In genomic region chr4:55208386-55209345, GRCm38 (mm10) we compare ENCODE assay signal across 8 mouse cellular contexts.
DNase-seq lines count a peak whose midpoint lies in the region; ATAC-seq and TF ChIP-seq lines count a peak whose summit lies in the region.
"Had no signal": no experiment of that assay in that cellular context is flagged by ENCODE, and none has a peak within 500 bp of the region (broad histone marks: within the 10 kb centered on the region; RNA-seq: fewer than 3 reads in every experiment).

No protein-coding gene starts in this region.

- H3K4me1 ChIP-seq in lung, embryonic 14.5 days (ENCODE audit: insufficient read depth) = no peaks in the 10 kb centered on the region
- peaks cover 11% of the 10 kb centered on the region for H3K4me1 ChIP-seq in hindbrain, postnatal 0 days (ENCODE audit: insufficient read depth, low read length)
- 0 out of 2 replicates have a peak, but pooled peaks cover 2% of the 10 kb centered on the region for H3K4me1 ChIP-seq in intestine, embryonic 16.5 days (ENCODE audit: control insufficient read depth, insufficient read depth, low read length)

- TF ChIP-seq CTCF in lung, embryonic 14.5 days (IDR thresholded peaks at IDR 0.05; ENCODE audit: low read depth) = no peak
- no peak for TF ChIP-seq CTCF in hindbrain, postnatal 0 days (IDR thresholded peaks at IDR 0.05; ENCODE audit: low read depth)

- no peaks in the 10 kb centered on the region for H3K9me3 ChIP-seq in lung, embryonic 14.5 days (ENCODE audit: low read depth, low read length)
- H3K9me3 ChIP-seq in hindbrain, postnatal 0 days (ENCODE audit: low read length) = no peaks in the 10 kb centered on the region
- H3K9me3 ChIP-seq in intestine, embryonic 16.5 days (ENCODE audit: control insufficient read depth, low read length) = no peaks in the 10 kb centered on the region

- no peak overlapping the region for H3K9ac ChIP-seq in lung, embryonic 14.5 days
- H3K9ac ChIP-seq in hindbrain, postnatal 0 days (replicated peaks; ENCODE audit: low read length) = no peak overlapping the region
- H3K9ac ChIP-seq in intestine, embryonic 16.5 days (ENCODE audit: low read depth, low read length) = no peak overlapping the region

- no peak for ATAC-seq in lung, embryonic 14.5 days (ENCODE audit: insufficient read depth)
- peak; percentile 58 for ATAC-seq in hindbrain, postnatal 0 days
- ATAC-seq in intestine, embryonic 16.5 days = no peak

- DNase-seq in lung, embryonic 14.5 days = peak; percentile 21
- DNase-seq in lung, postnatal 25 days (ENCODE audit: low spot score) = no peak
- DNase-seq in embryo, embryonic 9.5 days (ENCODE audit: extremely low spot score) = peak; percentile 58
- no peak for DNase-seq in hindbrain, postnatal 0 days (ENCODE audit: low spot score)
- peak; percentile 86 for DNase-seq in retina, postnatal 1 day
- no peak for DNase-seq in urinary bladder, postnatal 14 days (ENCODE audit: low spot score)

- 21% methylated on average over 21 of the region's 21 CpGs for WGBS in lung, embryonic 14.5 days
- 11% methylated on average over 21 of the region's 21 CpGs for WGBS in hindbrain, postnatal 0 days
- WGBS in intestine, embryonic 16.5 days = 21% methylated on average over 21 of the region's 21 CpGs

- peak overlapping the region; percentile 16; the same call in 1 of the 2 replicates for H3K4me2 ChIP-seq in lung, embryonic 14.5 days
- H3K4me2 ChIP-seq in hindbrain, postnatal 0 days (ENCODE audit: low read depth, low read length) = peak overlapping the region; percentile 31; the same call in 1 of the 2 replicates
- no peak overlapping the region for H3K4me2 ChIP-seq in intestine, embryonic 16.5 days (ENCODE audit: low read depth, low read length)

- H3K4me3 ChIP-seq in lung, embryonic 14.5 days (ENCODE audit: low read depth, low read length) = no peak overlapping the region
- no peak overlapping the region for H3K4me3 ChIP-seq in hindbrain, postnatal 0 days (ENCODE audit: low read length)
- no peak overlapping the region for H3K4me3 ChIP-seq in intestine, embryonic 16.5 days (ENCODE audit: low read length)
- H3K4me3 ChIP-seq: erythroblast, embryonic 14.5 days had no signal

- no peak overlapping the region for H3K27ac ChIP-seq in lung, embryonic 14.5 days (ENCODE audit: low read depth)
- no peak overlapping the region for H3K27ac ChIP-seq in hindbrain, postnatal 0 days
- H3K27ac ChIP-seq in intestine, embryonic 16.5 days (ENCODE audit: low read length) = no peak overlapping the region

- no peaks in the 10 kb centered on the region for H3K27me3 ChIP-seq in lung, embryonic 14.5 days (ENCODE audit: insufficient read depth, low read length)
- no peaks in the 10 kb centered on the region for H3K27me3 ChIP-seq in hindbrain, postnatal 0 days (ENCODE audit: insufficient read depth, low read length)
- H3K27me3 ChIP-seq in intestine, embryonic 16.5 days (replicated peaks; ENCODE audit: control insufficient read depth, insufficient read depth, low read length) = no peaks in the 10 kb centered on the region

- H3K36me3 ChIP-seq in lung, embryonic 14.5 days (ENCODE audit: insufficient read depth) = no peaks in the 10 kb centered on the region
- H3K36me3 ChIP-seq in hindbrain, postnatal 0 days (ENCODE audit: insufficient read depth, low read length) = no peaks in the 10 kb centered on the region
- H3K36me3 ChIP-seq in intestine, embryonic 16.5 days (ENCODE audit: control insufficient read depth, insufficient read depth, low read length) = no peaks in the 10 kb centered on the region

Comparison
In these comparisons a context has a peak if more than half of its experiments do, and no peak if none do; other contexts are left out.
1. DNase-seq: peak in lung, embryonic 14.5 days (single experiment), embryo, embryonic 9.5 days (single experiment) and retina, postnatal 1 day (single experiment); none in lung, postnatal 25 days (single experiment), hindbrain, postnatal 0 days (single experiment) and urinary bladder, postnatal 14 days (single experiment).